Mouse (Mus musculus): ENCODE measurements around the gene Olfr204. TPM values are rescaled to one million over a fixed set of nuclear protein-coding genes. Genes with fewer than 3 reads are reported as not detected.
"Not testable (repeated sequence)": the region's sequence is repeated elsewhere in the genome, so short reads cannot be mapped to it uniquely, and the experiment has no call there.

Olfr204 gene
- polyA plus RNA-seq, 1 experiment from 2014 or later = not detected

- Histone ChIP-seq H3K9me3 (ENCODE audit: control insufficient read depth, low read length) (no peaks in the 10 kb centered on the region), H3K9ac (ENCODE audit: low read length) (no peak overlapping the region), H3K4me2 (no peak overlapping the region), H3K36me3 (ENCODE audit: control insufficient read depth, insufficient read depth, low read length) (no peaks in the 10 kb centered on the region), H3K27me3 (ENCODE audit: control insufficient read depth, insufficient read depth, low read length) (no peaks in the 10 kb centered on the region), H3K4me1 (ENCODE audit: control insufficient read depth, insufficient read depth, low read length) (no peaks in the 10 kb centered on the region), H3K4me3 (ENCODE audit: low read depth, low read length) (no peak overlapping the region), H3K27ac (ENCODE audit: low read depth, low read length) (no peak overlapping the region)
- 82% methylated on average over 3 of the region's 3 CpGs for WGBS
- no peak for ATAC-seq (ENCODE audit: low FRiP score)
- no peak for DNase-seq (ENCODE audit: low spot score, missing footprints)
Measured at GRCm38 (mm10) chr16:59280542-59280941, 37.5 kb downstream of the Olfr204 start.

- not testable (repeated sequence) for H3K9me3 ChIP-seq (ENCODE audit: control insufficient read depth, low read length); DNase-seq (ENCODE audit: low spot score, missing footprints); H3K9ac ChIP-seq (ENCODE audit: low read length); H3K27ac ChIP-seq (ENCODE audit: low read depth, low read length); H3K36me3 ChIP-seq (ENCODE audit: control insufficient read depth, insufficient read depth, low read length); H3K4me2 ChIP-seq; ATAC-seq (ENCODE audit: low FRiP score); H3K4me3 ChIP-seq (ENCODE audit: low read depth, low read length); H3K27me3 ChIP-seq (ENCODE audit: control insufficient read depth, insufficient read depth, low read length); H3K4me1 ChIP-seq (ENCODE audit: control insufficient read depth, insufficient read depth, low read length)
- WGBS = 88% methylated on average over 4 of the region's 4 CpGs
Measured at GRCm38 (mm10) chr16:59272532-59272931, 45.5 kb downstream of the Olfr204 start, which contains the start of gene Olfr201. Olfr201 (minus strand) TSS chr16:59272632.

GRCm38 (mm10) chr16:59269097-59269496 lies 49.0 kb downstream of the Olfr204 start:
- H3K4me3 ChIP-seq (ENCODE audit: low read depth, low read length); H3K4me2 ChIP-seq; H3K36me3 ChIP-seq (ENCODE audit: control insufficient read depth, insufficient read depth, low read length); H3K9me3 ChIP-seq (ENCODE audit: control insufficient read depth, low read length); DNase-seq (ENCODE audit: low spot score, missing footprints); ATAC-seq (ENCODE audit: low FRiP score); H3K27me3 ChIP-seq (ENCODE audit: control insufficient read depth, insufficient read depth, low read length); H3K9ac ChIP-seq (ENCODE audit: low read length); H3K4me1 ChIP-seq (ENCODE audit: control insufficient read depth, insufficient read depth, low read length); H3K27ac ChIP-seq (ENCODE audit: low read depth, low read length): not testable (repeated sequence)
- WGBS = 77% methylated on average over 4 of the region's 4 CpGs

Other genes with a start within 250 kb of the Olfr204 start
- not detected in 2 replicates for gene Olfr190, start 240.2 kb downstream of the Olfr204 start, polyA plus RNA-seq (2014; fragmentation: Nextera tagmentation; extraction: Ambion mirVana)
- gene Olfr191, start 228.4 kb downstream of the Olfr204 start, polyA plus RNA-seq (2014; fragmentation: Nextera tagmentation; extraction: Ambion mirVana) = not detected in 2 replicates
- not detected in 2 replicates for gene Olfr193, start 206.4 kb downstream of the Olfr204 start, polyA plus RNA-seq (2014; fragmentation: Nextera tagmentation; extraction: Ambion mirVana)
- not detected in 2 replicates for gene Olfr194, start 197.2 kb downstream of the Olfr204 start, polyA plus RNA-seq (2014; fragmentation: Nextera tagmentation; extraction: Ambion mirVana)
- not detected in 2 replicates for gene Olfr195, start 171.2 kb downstream of the Olfr204 start, polyA plus RNA-seq (2014; fragmentation: Nextera tagmentation; extraction: Ambion mirVana)
- gene Olfr196, start 147.8 kb downstream of the Olfr204 start, polyA plus RNA-seq (2014; fragmentation: Nextera tagmentation; extraction: Ambion mirVana) = not detected in 2 replicates
- gene Olfr198, start 114.7 kb downstream of the Olfr204 start, polyA plus RNA-seq (2014; fragmentation: Nextera tagmentation; extraction: Ambion mirVana) = not detected in 2 replicates
- not detected in 2 replicates for gene Olfr199, start 98.5 kb downstream of the Olfr204 start, polyA plus RNA-seq (2014; fragmentation: Nextera tagmentation; extraction: Ambion mirVana)
- not detected in 2 replicates for gene Olfr201, start 45.6 kb downstream of the Olfr204 start, polyA plus RNA-seq (2014; fragmentation: Nextera tagmentation; extraction: Ambion mirVana)
- not detected in 2 replicates for gene Olfr202, start 31.5 kb downstream of the Olfr204 start, polyA plus RNA-seq (2014; fragmentation: Nextera tagmentation; extraction: Ambion mirVana)
- not detected in 2 replicates for gene Olfr203, start 19.4 kb downstream of the Olfr204 start, polyA plus RNA-seq (2014; fragmentation: Nextera tagmentation; extraction: Ambion mirVana)
- not detected in 2 replicates for gene Olfr205, start 12.9 kb upstream of the Olfr204 start, polyA plus RNA-seq (2014; fragmentation: Nextera tagmentation; extraction: Ambion mirVana)
- gene Olfr206, start 31.0 kb upstream of the Olfr204 start, polyA plus RNA-seq (2014; fragmentation: Nextera tagmentation; extraction: Ambion mirVana) = not detected in 2 replicates
- not detected in 2 replicates for gene Olfr209, start 45.7 kb upstream of the Olfr204 start, polyA plus RNA-seq (2014; fragmentation: Nextera tagmentation; extraction: Ambion mirVana)
- 0.08 and 0.33 TPM in 2 replicates for gene Gabrr3, start 89.1 kb upstream of the Olfr204 start, polyA plus RNA-seq (2014; fragmentation: Nextera tagmentation; extraction: Ambion mirVana)
- gene Riox2, start 153.5 kb upstream of the Olfr204 start, polyA plus RNA-seq (2014; fragmentation: Nextera tagmentation; extraction: Ambion mirVana) = 26.1 and 31.0 TPM in 2 replicates

Measured in midbrain, embryonic 11.5 days (tissue).